Mouse (Mus musculus): ENCODE results near the gene Vwa5a. TPM values are rescaled to one million over a fixed set of nuclear protein-coding genes. Genes with fewer than 3 reads are reported as not detected.

Vwa5a gene
- polyA plus RNA-seq, 1 experiment from 2014 or later: 14.7 TPM

- ATAC-seq (ENCODE audit: insufficient read depth) (no peak), DNase-seq (no peak)
- Histone ChIP-seq H3K27ac (ENCODE audit: low read depth) (no peak overlapping the region), H3K36me3 (ENCODE audit: insufficient read depth) (no peaks in the 10 kb centered on the region), H3K9ac (no peak overlapping the region), H3K4me2 (no peak overlapping the region), H3K4me3 (ENCODE audit: low read depth, low read length) (no peak overlapping the region), H3K4me1 (ENCODE audit: insufficient read depth) (no peaks in the 10 kb centered on the region), H3K27me3 (ENCODE audit: insufficient read depth, low read length) (no peaks in the 10 kb centered on the region), H3K9me3 (ENCODE audit: low read depth, low read length) (no peaks in the 10 kb centered on the region)
- TF ChIP-seq CTCF (IDR thresholded peaks at IDR 0.05; ENCODE audit: low read depth): no peak
- WGBS: 89% methylated on average over 4 of the region's 4 CpGs
Measured at GRCm38 (mm10) chr9:38744619-38745315, 26.7 kb downstream of the Vwa5a start.

GRCm38 (mm10) chr9:38751999-38752398 is 33.9 kb downstream of the Vwa5a start, which contains the start of gene Olfr920:
Gene Olfr920, plus strand, starts transcription at chr9:38752299.
- Histone ChIP-seq H3K27ac (ENCODE audit: low read depth) (no peak within 1 kb of the TSS), H3K4me1 (ENCODE audit: insufficient read depth) (no peaks in the 10 kb centered on the region), H3K36me3 (ENCODE audit: insufficient read depth) (no peaks in the 10 kb centered on the region), H3K9me3 (ENCODE audit: low read depth, low read length) (no peaks in the 10 kb centered on the region), H3K9ac (no peak within 1 kb of the TSS), H3K4me2 (no peak within 1 kb of the TSS), H3K27me3 (ENCODE audit: insufficient read depth, low read length) (no peaks in the 10 kb centered on the region), H3K4me3 (ENCODE audit: low read depth, low read length) (no peak within 1 kb of the TSS)
- 78% methylated on average over 1 of the region's 1 CpGs for WGBS
- no peak for DNase-seq
- ATAC-seq (ENCODE audit: insufficient read depth): no peak
- TF ChIP-seq CTCF (IDR thresholded peaks at IDR 0.05; ENCODE audit: low read depth): no peak

GRCm38 (mm10) chr9:38772768-38773167 is 54.7 kb downstream of the Vwa5a start, which contains the start of gene Olfr921:
Gene Olfr921, plus strand, starts transcription at chr9:38773068.
- Histone ChIP-seq H3K36me3 (ENCODE audit: insufficient read depth) (no peaks in the 10 kb centered on the region), H3K4me3 (ENCODE audit: low read depth, low read length) (no peak within 1 kb of the TSS), H3K4me1 (ENCODE audit: insufficient read depth) (no peaks in the 10 kb centered on the region), H3K27me3 (ENCODE audit: insufficient read depth, low read length) (no peaks in the 10 kb centered on the region), H3K9ac (no peak within 1 kb of the TSS), H3K4me2 (no peak within 1 kb of the TSS), H3K27ac (ENCODE audit: low read depth) (no peak within 1 kb of the TSS), H3K9me3 (ENCODE audit: low read depth, low read length) (no peaks in the 10 kb centered on the region)
- DNase-seq (no peak), ATAC-seq (ENCODE audit: insufficient read depth) (no peak)
- TF ChIP-seq CTCF (IDR thresholded peaks at IDR 0.05; ENCODE audit: low read depth): no peak

GRCm38 (mm10) chr9:38792689-38793088 is 74.6 kb downstream of the Vwa5a start:
- no peak overlapping the region for H3K4me3 ChIP-seq (ENCODE audit: low read depth, low read length)
- H3K9me3 ChIP-seq (ENCODE audit: low read depth, low read length): no peaks in the 10 kb centered on the region
- no peaks in the 10 kb centered on the region for H3K36me3 ChIP-seq (ENCODE audit: insufficient read depth)
- H3K27me3 ChIP-seq (ENCODE audit: insufficient read depth, low read length): no peaks in the 10 kb centered on the region
- H3K27ac ChIP-seq (ENCODE audit: low read depth): no peak overlapping the region
- ATAC-seq (ENCODE audit: insufficient read depth) (no peak), DNase-seq (no peak)
- TF ChIP-seq CTCF (IDR thresholded peaks at IDR 0.05; ENCODE audit: low read depth): no peak
- H3K4me1 ChIP-seq (ENCODE audit: insufficient read depth): no peaks in the 10 kb centered on the region
- no peak overlapping the region for H3K9ac ChIP-seq
- WGBS: 81% methylated on average over 2 of the region's 2 CpGs
- no peak overlapping the region for H3K4me2 ChIP-seq

Other genes with a start within 250 kb of the Vwa5a start
- not detected in 2 replicates for gene Olfr905, start 247.2 kb upstream of the Vwa5a start, polyA plus RNA-seq (2014; fragmentation: Nextera tagmentation; extraction: Ambion mirVana)
- gene Olfr906, start 231.2 kb upstream of the Vwa5a start, polyA plus RNA-seq (2014; fragmentation: Nextera tagmentation; extraction: Ambion mirVana): not detected in 2 replicates
- not detected in 2 replicates for gene Olfr907, start 222.5 kb upstream of the Vwa5a start, polyA plus RNA-seq (2014; fragmentation: Nextera tagmentation; extraction: Ambion mirVana)
- gene Olfr911-ps1, start 196.7 kb upstream of the Vwa5a start, polyA plus RNA-seq (2014; fragmentation: Nextera tagmentation; extraction: Ambion mirVana): not detected in 2 replicates
- not detected in 2 replicates for gene Olfr910, start 180.4 kb upstream of the Vwa5a start, polyA plus RNA-seq (2014; fragmentation: Nextera tagmentation; extraction: Ambion mirVana)
- not detected in 2 replicates for gene Olfr912, start 138.1 kb upstream of the Vwa5a start, polyA plus RNA-seq (2014; fragmentation: Nextera tagmentation; extraction: Ambion mirVana)
- gene Olfr913, start 125.5 kb upstream of the Vwa5a start, polyA plus RNA-seq (2014; fragmentation: Nextera tagmentation; extraction: Ambion mirVana): not detected in 2 replicates
- gene Olfr914, start 113.2 kb upstream of the Vwa5a start, polyA plus RNA-seq (2014; fragmentation: Nextera tagmentation; extraction: Ambion mirVana): not detected in 2 replicates
- gene Olfr916, start 58.4 kb upstream of the Vwa5a start, polyA plus RNA-seq (2014; fragmentation: Nextera tagmentation; extraction: Ambion mirVana): not detected in 2 replicates
- not detected in 2 replicates for gene Olfr917, start 52.4 kb upstream of the Vwa5a start, polyA plus RNA-seq (2014; fragmentation: Nextera tagmentation; extraction: Ambion mirVana)
- not detected in 2 replicates for gene Olfr918, start 43.7 kb upstream of the Vwa5a start, polyA plus RNA-seq (2014; fragmentation: Nextera tagmentation; extraction: Ambion mirVana)
- not detected in 2 replicates for gene Olfr919, start 14.6 kb upstream of the Vwa5a start, polyA plus RNA-seq (2014; fragmentation: Nextera tagmentation; extraction: Ambion mirVana)
- gene Olfr920, start 34.0 kb downstream of the Vwa5a start, polyA plus RNA-seq (2014; fragmentation: Nextera tagmentation; extraction: Ambion mirVana): 0.07 TPM in 1 of 2 replicates, not detected in the other
- not detected in 2 replicates for gene Olfr921, start 54.8 kb downstream of the Vwa5a start, polyA plus RNA-seq (2014; fragmentation: Nextera tagmentation; extraction: Ambion mirVana)
- gene Olfr922, start 96.3 kb downstream of the Vwa5a start, polyA plus RNA-seq (2014; fragmentation: Nextera tagmentation; extraction: Ambion mirVana): not detected in 2 replicates
- not detected in 2 replicates for gene Olfr923, start 108.3 kb downstream of the Vwa5a start, polyA plus RNA-seq (2014; fragmentation: Nextera tagmentation; extraction: Ambion mirVana)
- gene Olfr924, start 126.2 kb downstream of the Vwa5a start, polyA plus RNA-seq (2014; fragmentation: Nextera tagmentation; extraction: Ambion mirVana): not detected in 2 replicates
- not detected in 2 replicates for gene Olfr26, start 136.8 kb downstream of the Vwa5a start, polyA plus RNA-seq (2014; fragmentation: Nextera tagmentation; extraction: Ambion mirVana)
- not detected in 2 replicates for gene Olfr926, start 158.9 kb downstream of the Vwa5a start, polyA plus RNA-seq (2014; fragmentation: Nextera tagmentation; extraction: Ambion mirVana)
- not detected in 2 replicates for gene Olfr930, start 211.5 kb downstream of the Vwa5a start, polyA plus RNA-seq (2014; fragmentation: Nextera tagmentation; extraction: Ambion mirVana)

Data from lung, embryonic 14.5 days (tissue).